Mouse (Mus musculus) thymus, adult 2 months (tissue): ENCODE data around the gene Rnf151.

Experiments
- CTCF ChIP-seq: fragments of 200-500 bp; IDR thresholded peaks from 2 replicates; pipeline ENCODE4 v1.5.1; 2012; ENCODE audit warnings: mild to moderate bottlenecking, control low read depth, low read length, moderate library complexity, borderline replicate concordance; ENCODE audit not compliant: control insufficient read depth, poor library complexity, insufficient read depth; ENCODE audit errors: extremely low read depth
- POLR2A ChIP-seq: fragments of 200-500 bp; IDR thresholded peaks from 2 replicates; pipeline ENCODE4 v1.6.1; 2012; ENCODE audit warnings: mild to moderate bottlenecking, low read length, control low read depth, moderate library complexity; ENCODE audit not compliant: control insufficient read depth, poor library complexity, insufficient read depth; ENCODE audit errors: extremely low read depth

DNA sequence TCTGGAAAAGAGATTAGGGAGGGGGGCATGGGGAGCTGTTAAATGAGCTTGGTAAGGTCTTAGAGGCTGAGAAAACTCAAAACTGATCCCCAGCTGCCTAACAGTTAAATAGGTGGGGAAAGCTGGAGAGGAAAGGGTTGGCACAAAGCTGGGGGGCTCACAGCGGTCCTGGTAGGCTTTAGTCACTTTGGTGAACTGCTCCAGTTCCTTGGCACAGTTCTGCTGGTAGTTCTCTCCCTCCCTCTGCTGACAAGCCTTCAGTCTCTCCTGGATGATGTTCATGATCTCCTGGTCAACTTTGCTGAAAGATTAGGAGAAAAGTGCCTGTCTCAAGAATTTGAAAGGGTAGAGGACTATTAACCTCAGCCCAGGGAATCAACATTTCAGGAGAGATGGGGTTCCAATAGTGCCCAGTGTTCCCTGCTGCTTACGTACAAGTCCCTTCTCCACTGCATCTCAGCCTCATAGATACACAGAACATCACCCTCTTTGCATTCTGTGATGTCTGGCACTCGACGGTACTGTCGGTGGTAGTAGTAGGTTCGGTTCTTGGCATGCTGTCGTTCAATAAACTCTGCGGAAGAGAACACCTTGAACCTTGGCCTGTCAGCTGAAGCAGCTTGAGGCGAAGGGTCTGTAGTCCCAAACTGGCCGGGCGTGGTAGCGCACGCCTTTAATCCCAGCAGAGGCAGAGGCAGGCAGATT, 4.5 kb upstream of the Rnf151 start:
- TF ChIP-seq CTCF (no peak), POLR2A (no peak)
